Mouse (Mus musculus) CH12F3 (cell line): Measurements from ENCODE around the gene Pld1.

ENCODE experiments used
- in situ Hi-C: fragments of 300-500 bp; cut with MboI; formaldehyde crosslinking; loops from 2 replicates; pipeline ENCODE4 v1.14.3; 2020; ENCODE audit warnings: low sequenced_read_pairs

The Pld1 gene

DNA sequence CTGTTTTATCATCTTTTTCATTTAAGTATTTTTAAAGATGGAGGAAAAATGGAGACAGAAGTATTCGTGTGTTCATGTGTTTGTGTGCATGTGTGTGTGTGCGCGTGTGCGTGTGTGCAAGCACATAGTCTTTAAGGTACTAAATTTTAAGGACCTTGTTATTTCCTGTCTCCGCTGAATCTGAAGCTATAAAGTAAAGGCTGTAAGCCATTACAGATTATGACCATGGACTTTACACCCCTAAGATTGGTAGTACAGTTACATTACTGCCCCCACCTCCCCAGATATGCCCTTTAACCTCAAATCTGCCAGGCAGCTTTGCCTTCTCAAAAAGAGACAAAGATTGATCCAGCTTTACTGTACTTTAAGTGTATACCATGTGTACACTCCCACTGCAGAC is 46.8 kb downstream of the Pld1 start:
- in situ Hi-C loops = no loop called here

DNA sequence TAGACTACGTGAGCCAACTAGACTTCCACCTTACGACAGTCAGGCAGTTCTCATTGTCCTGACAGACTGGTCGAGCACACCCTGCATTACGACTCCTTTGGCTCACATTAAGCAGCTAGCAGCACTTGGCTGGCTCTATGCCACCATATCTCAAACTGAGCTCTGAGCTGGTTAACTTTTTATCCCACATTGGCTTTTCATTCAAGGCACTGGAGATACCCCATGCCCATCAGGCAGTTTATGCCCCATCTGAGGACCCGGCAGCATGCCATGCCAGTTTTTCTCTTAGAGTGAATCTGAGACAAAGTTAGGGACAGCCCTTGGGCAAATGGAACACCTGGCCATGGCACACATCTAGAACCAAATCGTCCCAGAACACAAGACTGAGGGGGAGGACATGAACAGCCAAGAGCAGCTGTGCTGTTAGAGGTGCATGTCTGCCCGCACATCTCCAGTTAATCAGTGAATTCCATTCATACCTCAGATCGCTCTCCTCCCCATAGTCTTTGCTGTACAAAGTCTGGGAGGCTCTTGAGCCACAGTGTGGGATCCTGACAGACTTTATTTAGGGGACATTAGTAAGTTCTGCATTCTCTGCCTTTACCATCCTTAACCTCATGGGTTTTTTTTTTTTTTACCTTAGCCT is 49.5 kb downstream of the Pld1 start:
- in situ Hi-C loops = no loop called here

DNA sequence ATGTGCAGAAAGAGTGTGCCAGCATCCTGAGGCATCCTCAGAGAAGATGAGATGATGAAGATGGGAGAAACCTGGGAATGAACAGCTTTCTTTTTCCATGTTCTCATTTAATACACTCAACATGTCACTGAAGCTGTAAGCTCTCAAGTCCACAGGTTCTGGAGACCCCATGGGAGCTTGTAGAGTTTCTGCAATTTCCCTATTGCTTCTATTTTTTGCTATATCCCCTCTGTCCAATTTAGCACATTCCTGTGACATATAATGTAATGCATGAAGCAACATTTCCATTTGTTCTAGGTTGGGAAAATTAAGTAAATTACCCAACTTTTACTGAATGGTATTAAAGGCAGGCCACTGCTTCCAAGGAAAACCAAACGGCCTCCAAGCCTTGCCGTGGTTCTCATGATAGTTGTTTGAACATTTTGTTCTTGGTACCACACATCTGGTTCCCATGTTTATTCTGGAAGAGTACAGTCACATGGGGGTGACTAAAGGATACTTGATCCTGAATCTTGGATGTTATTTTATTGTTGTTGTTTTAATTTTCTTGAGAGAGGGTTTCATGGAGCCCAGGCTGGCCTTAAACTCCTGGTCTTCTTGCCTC is 52.7 kb downstream of the Pld1 start:
- in situ Hi-C loops = no loop called here

DNA sequence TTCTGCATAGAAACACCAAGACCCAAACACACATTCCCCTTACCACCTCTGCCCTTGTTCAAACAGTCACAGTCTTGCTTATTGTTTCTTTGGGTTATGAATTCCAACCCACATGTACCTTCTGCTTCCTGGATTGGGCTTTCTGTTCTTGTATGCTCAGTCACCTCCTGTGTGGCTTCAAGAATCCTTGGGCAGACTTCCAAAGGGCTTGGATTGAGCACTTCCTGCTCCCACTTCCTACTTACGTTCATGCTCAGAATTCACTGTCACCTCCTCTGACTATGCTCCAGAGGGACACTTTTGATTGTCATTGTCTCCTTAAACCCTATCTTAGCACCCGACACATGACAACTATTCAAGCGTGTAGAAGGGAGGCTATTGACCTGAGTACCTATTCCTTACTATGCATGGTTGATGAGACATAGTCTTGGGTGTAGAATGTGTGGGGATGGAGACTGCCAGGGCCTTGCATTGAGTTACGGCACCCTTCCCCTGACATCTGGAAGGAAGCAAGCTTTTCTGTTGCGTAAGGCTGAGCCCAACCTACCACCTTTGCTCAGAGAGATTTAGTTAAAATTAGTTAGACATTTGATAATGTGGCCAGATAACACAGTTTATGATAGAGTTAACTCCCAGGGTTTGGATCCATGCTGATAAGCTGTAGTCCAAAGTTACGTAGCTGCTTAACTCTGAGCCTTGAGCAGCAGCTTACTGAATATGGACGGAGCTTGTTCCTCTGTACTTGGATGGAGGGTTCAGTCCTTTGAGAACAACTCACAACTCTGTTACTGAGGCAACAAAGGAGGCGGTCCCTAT is 55.9 kb downstream of the Pld1 start:
- in situ Hi-C loops = no loop called here

DNA sequence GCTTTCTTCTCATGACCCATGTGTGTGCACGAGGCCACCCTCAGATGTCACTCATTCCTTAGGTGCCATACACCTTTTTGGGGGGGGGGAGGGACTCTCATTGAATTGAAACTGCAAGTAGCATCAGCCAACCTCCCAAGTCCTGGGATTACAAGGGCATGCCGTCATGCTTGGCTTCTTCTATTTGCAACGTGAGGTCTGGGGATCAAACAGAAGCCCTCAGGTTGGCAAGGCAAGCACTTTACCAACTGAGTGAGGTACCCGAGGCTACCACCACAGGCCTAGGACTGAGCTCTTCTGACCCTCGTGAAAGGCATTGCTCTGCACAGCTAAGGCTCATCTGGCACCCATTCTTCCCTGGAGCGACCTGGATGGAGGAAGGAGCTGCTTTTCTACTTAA is 65.8 kb downstream of the Pld1 start:
- in situ Hi-C loops = no loop called here

DNA sequence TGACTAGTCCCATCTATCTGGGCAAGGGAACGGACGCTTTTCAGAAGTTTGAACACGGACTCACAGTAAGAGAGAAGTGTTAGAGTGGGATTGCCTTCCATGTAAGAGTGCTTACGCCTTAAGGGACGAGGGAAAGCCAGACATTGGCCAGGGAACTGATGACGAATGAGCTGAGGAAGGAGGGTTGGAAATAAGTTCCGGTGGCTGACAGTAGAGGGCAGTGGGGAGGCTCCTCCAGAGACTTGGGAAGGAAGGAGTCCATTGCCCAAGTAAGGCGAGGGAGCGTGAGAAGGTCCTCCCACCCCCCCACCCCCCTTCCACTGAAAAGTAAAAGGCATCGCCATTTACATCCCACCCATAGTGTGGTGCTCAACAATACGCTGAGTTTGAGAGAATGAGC is 69.2 kb downstream of the Pld1 start:
- in situ Hi-C loops = no loop called here

DNA sequence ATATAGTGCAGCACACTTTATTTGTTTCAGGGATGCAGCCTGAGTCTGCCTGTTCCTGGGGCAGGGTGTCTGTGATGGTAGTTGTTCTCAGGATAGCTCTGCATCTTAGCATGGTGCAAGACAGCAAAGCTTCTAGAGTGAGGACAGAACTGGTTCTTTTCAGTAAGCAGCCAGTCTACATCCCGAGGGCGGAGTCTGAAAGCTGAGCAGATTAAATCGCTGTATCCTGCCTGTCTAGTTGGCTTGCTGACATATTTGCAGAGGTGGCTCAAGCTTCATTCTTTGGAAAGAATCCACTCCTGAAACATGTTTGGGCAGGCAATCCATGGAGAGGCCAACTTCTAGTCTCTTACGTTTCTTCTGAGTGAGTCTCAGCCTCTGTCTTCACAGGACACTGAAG is 69.9 kb downstream of the Pld1 start:
- in situ Hi-C loops = no loop called here

DNA sequence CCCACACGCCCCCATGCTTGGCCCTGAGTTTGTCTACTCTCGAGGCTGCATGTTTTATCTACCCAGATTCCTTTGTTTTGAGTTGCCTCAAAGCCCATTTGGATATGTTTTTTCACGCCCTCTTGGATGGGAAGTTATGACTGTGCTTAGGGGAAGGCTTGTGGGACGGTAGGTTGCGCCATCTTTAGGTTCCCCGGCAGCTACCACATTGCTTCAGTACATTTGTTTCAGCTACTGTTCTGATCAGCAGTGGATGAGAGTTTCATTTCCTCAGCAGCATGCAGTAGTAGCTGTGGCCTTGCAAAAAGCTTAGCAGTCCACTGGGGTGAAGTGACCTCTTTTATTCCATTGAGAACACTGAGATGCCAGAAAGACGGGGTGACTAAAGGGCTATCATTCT is 73.7 kb downstream of the Pld1 start:
- in situ Hi-C loops = no loop called here

DNA sequence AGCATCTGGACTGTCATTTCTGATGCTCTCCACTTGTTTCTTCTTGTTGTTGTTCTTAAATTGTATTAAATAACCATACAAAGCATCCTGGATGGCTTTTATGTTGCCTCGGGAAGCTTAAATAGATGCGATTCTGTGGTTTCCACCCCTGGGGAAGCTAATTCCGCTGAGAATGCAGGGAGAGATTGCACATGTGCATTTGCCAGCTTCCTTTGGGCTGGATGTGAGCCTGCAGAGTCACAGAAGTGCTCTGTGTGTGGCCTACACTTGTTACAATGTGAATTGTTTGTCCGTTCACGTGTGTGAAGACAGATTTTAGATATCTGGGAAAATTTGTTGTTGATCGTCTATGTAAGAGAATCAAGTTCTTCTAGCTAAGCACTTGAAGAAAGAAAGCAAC is 74.9 kb downstream of the Pld1 start:
- in situ Hi-C loops = no loop called here

DNA sequence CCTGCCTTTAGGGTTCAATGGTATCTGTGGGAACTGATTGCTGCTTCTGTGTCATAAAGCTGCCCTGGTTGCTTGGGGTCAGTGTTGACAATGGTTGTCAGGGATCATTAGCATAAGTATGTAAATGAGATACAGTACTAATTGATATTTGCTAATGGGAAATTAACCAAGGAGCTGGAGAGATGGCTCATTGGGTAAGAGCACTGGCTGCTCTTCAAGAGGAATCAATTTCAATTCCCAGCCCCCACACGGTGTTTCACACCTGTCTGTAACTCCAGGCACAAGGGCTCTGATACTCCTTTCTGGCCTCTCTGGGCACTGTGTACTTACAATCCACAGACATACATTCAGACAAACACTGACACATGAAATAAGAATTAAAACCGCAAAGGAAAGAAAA is 78.5 kb downstream of the Pld1 start:
- in situ Hi-C loops = no loop called here

DNA sequence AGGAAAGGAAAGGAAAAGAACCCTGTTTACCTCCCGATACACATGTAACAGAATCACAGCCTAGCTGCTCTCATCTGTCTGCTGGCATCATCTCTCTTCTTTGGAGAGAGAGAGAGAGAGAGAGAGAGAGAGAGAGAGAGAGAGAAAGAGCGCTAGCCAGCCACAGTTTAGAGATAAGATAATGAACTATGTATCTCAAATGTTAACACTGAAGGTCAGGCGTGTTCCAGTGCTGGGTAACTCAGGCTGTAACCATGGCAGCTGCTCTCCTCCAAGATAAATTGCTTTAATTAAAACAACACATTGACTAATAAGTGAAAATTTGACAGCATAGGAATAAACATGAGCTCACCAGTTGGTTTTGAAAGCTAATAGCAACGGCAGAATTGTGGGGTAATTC is 81.2 kb downstream of the Pld1 start:
- in situ Hi-C loops = no loop called here

DNA sequence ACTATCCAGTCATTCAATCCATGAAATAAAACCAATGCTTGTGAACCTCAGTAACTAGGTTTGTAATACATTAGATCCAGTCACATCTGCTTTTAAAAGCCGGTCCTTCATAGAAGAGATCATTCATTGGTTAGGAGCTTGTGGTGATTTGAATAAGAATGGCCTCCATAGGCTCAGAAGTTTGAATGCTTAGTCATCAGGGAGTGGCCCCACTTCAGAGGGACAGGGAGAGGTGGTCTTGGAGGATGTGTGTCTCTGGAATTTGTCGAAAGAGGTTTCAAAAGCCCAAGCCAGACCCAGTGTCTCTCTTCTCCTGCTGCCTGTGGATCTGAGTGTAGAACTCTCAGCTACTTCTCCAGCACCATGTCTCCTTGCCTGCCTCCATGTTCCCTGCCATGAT is 81.9 kb downstream of the Pld1 start:
- in situ Hi-C loops = no loop called here

DNA sequence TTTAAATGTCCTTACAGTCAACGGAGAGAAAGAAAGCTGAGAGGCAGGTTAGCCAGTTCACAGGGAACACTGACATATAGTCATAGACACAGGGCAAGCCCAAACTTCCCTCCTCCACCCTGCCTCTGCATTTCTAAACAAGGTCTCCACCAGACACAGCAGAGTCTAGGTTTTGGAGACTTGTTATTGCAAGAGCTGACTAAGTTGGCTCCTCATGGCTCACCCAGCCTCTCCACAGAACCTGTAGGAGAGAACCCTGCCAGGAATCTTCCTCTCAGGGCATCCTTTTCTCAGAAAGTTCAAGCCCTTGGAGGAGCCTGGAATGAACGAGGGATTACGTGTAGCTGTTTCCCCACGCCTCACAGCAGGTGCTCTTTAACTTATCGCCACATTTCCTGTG is 83.7 kb downstream of the Pld1 start:
- in situ Hi-C loops = no loop called here

DNA sequence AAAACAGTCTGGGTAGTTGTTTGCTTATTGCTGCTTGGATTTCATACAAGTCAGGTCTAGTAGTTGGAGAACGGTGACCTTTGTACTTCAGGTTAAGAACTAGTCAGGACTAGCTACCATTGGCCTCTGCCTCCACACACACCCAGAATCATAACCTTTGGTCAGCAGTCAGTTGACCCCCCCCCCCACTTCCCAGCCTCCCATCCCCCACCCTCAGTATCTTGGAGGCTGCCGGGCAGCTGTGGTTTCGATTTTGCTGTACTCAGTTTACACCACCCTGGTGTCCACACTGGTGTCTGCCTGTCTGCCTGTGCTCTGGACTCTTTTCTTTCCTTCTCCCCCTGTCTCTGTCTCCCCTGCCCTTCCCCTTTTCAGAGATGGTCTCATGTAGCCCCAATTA is 88.4 kb downstream of the Pld1 start:
- in situ Hi-C loops = no loop called here

DNA sequence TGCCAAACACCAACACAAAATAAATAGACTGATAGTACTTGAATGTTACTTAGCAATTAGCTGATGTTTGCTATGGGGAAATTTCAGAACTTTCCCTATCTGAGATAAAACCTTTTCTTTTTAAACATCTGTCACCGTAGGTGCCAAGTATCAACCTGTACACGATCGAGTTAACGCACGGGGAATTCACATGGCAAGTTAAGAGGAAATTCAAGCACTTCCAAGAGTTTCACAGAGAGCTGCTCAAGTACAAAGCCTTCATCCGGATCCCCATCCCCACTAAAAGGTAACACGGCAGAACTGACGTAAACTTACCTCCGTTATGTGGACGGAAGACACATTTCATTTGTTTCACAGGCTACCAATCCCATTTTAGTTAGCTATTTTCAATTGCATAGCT is 90.0 kb downstream of the Pld1 start:
- in situ Hi-C loops = no loop called here

DNA sequence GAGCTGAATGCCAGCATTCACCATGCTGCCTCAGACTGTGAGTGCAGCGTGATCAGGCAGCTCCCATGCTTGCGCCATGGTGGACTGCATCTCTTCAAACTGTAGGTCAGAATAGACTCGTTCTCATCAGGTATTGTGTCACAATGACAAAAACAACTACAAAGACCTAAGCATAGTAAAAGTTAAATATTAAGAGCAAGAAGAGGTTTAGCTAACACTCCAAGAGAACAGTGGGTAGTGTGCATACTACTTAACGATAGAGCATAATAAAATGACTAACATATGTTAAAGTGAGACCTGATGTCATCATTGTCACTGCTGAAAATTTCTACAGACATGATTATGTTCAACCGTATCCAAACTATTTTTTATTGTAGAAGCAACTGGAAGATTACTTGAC is 92.4 kb downstream of the Pld1 start:
- in situ Hi-C loops = no loop called here

DNA sequence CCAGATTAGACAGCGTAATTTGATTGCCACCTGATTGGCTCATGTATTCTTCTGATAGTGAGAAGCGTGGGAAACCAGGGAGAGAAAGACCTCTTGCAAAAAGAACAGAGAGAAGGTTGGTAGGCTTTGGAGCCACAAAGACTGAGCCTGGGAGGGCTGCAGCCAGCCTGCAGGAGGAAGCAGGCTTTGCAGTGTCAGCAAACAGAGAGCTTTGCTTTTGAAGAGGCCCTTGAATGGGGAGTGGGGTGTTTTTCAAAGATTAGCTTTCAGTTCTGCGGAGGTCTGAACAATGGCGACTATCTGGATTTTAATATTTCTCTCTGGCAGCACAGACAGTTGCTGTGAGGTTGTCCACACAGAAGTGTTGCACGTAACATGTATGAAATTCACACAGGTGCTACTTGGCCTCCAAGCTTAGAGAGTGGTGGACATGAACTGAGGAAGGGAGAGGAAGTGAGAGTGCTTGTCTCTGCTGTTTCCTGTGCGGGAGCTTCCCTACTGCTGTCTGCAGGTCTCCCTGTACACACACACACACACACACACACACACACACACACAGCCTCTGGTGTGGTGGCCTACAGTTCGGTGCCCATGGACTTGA is 93.2 kb downstream of the Pld1 start:
- in situ Hi-C loops = no loop called here

DNA sequence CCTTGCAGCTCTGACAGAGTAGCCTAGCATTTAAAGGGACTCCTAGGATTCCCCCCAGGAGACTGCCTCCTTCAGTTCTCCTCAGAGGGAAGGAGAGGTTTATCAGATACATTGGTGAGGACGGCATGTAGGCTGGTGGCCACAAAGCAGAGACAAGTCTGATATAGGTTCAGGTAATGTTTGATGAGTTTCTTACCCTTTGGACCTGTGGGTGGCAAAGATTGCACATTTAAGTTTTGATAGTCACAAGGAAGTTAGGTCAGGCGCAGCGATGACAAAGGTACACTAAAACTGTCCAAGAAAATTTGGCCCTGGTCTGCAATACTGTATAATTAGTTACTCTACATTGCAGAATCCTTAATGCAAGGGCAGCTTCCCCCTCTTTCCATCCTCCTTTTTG is 95.4 kb downstream of the Pld1 start:
- in situ Hi-C loops = no loop called here

DNA sequence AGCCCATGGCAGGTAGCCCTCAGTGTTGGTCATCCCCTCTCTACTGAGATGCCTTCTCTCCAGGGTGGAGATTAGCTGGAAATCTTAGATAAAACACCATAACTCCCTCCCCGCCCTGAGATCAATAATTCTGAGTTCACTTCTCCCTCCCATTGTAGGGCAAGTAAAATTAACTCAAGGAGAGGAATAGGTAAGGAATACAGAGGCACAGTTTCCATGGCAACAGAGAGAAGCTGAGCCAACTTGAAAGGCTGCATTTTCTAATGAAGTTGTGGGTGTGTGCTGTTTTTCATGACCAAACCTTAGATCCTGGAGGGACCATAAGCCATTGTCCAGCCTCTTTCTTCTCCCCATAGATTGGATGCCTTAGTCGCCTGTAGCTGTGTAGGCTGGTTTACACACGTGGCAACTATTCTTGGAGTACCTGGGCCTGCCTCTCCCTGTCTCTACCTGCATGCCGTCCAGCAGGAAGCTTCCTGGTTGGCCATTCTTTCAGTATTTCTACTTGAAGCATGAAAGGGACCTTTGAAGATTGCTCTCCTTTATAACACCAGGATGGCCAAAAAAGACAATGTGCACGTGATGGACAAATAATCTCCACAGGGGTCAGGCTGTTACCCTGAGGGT is 96.3 kb downstream of the Pld1 start:
- in situ Hi-C loops = no loop called here

DNA sequence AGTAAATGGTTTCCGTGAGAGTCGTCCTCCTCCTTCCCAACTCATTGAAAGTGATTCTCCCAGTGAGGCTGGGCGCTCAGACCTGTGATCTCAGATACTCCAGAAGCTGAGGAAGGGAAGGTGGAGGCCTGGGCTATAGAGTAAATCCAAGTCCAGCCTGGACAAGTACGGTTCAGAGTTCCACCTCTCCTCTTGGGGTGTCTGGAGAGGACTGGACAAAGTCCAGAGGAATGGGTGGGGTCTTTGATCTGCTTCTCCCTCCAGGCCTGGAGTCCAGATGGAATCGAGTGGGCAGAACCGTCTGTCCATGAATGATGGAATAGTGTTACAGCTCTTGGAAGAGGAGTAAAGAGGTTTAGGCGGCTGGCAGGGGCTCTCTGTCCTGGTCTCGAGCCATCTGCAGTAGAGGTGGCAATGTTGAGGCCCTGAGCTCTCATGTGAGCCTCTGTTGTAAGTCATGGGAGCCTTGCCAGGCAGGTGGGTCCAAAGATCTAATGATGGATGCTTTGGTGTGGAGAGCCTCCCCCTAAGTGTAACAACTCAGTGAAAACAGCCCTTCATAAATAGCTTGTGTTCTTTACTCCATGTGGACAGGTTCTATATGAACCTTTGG is 98.9 kb downstream of the Pld1 start:
- in situ Hi-C loops = no loop called here

DNA sequence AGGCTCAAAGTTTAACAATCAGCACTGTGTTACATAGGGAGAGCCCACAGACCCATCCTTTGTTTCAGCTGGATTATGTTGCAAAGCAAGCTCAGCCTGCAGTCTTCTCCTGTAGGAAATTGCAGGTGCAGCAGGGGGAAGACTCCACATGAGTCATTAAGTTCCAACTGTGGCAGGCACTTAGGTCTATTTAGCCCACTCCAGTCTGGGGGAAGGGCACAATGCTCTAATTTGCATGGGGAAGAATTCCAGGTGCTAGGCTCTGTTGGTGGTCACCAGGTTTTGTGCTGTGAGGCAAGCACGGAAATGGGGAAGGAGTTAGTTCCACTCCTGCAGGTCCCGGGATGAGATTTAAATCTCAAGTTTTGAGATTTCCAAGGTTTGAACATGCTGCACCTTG is 99.6 kb downstream of the Pld1 start:
- in situ Hi-C loops = no loop called here
